Mouse (Mus musculus) adrenal gland, postnatal 14 days (tissue): ENCODE measurements at regions not wholly inside any gene's neighbourhood (a gene's known extent, or its start where the extent isn't known, plus 50 kb on each side); places are given as distances from the start of the nearest gene placed in this dataset.

Experiments
- DNase-seq: peaks from one replicate; pipeline ENCODE4 v3.0.0; 2021; ENCODE audit warnings: mixed read lengths

DNA sequence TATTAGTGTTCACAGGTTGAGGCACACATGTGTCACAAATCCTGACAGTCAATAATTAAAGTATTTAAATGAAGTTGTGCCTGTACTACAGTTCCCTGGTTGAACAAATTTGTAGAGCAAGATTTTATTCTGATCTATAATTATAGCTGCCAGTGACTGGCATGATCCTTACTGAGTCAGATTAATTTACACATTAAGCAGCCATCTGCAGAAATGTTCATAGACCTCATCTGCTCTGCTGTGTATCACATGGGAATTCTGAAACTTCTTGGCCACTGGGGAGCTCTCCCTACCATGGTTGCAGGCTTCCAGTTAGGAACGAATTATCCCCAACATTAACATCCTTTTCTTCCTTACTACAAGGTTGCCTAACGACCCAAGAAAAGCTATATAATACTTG lies 255.6 kb upstream of the Adgrl4 start:
- DNase-seq, result no peak

DNA sequence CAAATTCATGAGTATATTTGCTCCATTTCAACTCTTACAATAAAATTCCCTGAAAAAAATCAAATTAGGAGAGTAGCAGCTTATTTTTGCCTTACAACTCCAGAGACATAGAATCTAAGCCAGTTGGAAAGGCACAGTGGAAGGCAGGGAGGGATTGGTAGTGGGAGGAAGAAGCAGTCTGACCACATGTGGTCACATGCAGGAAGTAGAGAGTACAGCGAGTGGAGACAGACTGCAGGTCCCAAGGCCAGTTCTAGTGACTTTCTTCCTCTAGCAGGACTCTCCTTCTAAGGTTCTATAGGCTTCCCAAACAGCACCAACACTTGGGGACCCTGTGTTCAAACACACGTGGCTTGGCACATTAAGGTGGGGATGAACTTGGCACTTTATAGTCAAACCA lies 245.6 kb upstream of the Adgrl4 start:
- no peak for DNase-seq

DNA sequence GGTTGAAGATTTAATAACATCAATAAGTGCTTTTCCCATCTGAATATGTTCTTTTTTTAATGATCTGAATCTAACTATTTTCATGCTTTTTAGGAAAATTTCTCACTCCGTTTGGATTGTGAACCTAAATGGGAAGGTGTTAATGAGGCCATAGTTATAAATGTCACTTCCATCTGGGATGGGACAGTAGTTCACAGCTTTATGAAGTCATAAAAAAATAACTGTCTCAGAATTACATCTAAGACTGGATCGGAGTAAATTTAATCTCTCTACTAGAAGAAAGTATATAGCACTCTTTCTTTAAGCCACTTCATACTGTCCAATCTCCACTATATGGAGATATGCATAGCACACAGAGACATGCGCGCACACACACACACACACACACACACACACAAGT lies 226.7 kb upstream of the Adgrl4 start:
- no peak for DNase-seq

DNA sequence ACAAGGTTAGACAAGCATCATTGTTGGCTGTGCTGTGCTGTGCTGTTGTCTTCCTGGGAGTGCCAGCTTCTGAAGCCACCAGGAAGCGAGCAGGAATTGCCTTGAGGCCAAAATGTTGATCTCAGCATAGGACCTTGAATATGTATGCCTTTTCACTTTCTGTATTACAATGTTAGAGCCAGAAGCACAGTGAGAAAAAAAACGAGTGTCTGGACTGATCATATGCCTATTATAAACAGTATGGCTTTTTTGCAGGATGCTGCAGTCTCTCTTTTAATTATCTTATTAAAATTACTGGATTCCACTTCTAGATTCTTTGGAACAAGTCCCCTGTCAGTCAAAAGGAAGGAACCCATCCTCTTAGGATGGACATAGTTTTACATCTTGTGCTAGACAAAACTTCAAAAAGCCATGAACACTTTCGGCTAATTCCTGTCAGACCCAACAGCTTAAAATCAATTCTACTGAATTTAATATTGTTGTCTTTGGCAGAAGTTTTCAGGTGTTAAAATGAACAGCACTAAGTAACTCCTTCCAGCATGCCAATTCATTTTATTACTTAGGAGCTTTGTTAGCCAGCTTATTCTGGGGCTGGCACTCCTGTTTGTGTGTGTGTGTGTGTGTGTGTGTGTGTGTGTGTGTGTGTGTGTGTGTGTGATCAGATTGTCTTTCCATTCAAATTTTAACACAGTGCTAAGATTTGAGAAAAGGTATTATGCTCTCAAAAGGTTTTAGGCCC lies 220.8 kb upstream of the Adgrl4 start:
- no peak for DNase-seq

DNA sequence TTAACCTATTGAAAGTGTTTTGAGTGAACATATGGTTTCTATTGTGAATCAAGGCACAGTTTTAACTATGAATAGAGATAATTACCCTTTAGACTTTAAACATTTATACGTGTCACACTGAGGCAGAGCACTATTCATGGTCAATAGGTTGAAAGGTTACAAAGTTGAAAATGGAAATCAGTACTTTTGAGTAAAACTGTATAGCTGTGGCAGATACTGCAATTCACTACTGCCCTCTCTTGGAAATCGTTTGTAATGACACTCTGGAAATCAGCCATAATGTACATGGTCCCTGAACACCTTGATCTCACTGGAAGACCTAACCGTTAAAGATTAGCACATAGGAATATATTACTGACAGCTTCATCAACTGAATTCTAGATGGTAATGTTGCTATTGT lies 215.3 kb upstream of the Adgrl4 start:
- DNase-seq, result no peak

DNA sequence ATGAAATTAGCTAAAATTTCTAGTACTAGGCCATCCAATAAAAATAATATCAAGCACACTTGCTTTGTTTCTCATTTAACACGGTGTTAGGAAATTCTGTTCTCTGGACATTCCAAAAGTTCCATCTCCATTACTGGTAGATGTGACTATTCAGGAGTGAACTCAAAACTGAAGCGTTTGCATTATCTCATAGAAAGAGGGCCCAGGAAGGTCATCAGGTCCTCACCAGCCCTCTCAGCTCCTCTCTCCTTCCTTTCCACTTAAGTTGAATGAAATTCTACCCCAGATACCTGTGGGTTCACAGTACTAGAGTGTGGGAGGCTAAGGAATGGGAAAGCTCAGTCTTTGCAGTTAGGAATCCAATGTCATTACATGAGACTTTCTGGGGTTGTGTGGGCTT lies 185.2 kb upstream of the Adgrl4 start:
- no peak for DNase-seq

DNA sequence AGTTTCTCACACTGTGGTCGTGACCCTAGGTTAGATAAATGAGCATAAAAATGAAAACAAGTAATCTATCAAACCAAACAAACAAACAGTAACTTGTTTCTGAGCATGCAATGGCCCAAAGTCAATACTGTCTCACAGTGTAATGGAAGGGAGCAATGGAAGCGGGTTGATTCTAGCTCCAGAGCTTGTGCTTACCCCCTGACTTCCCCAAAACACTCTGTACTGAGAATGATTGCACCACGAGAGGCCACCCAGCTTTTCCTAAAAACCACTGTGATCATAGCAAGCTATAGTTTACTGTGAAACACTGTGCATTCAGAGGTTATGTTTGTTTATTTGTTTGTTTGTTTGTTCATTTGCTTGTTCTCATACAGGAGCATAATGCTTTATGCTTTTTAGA lies 174.9 kb upstream of the Adgrl4 start:
- DNase-seq, result no peak

DNA sequence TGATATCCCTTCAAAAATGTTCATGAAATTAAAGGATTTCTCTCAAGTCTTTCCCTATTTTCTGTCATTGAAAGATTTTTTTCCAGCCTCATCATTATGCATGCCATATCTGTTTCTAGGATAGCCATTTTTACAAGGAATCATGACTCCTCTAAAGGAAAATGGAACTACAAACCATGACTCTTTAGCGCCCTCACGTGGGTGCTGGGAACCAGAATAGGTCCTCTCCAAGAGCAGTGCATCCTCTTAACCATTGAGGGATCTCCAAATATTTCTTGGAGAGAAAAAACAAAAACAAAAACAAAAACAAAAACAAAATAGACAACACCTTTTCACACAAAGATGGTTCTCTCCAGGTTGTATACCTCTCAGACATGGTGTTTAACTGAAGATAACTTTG lies 172.0 kb upstream of the Adgrl4 start:
- peak; percentile 3 for DNase-seq

DNA sequence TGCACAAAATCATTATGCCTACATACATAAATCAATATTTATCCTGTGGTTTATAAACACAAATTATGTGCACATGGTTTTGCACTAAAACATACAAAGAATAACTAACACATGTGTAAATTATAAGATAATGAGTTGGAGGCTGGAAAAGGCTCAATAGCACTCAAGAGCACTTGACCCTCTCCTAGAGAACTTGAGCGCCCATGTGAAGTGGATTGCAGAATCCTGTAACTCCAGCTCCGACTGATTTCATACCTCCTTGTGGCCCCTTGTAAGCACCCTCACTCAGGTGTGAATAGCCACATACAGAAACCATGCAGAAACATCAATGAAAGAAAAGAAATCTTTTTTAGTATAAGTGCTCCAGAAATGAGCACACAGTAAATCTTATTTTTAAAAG lies 168.2 kb upstream of the Adgrl4 start:
- no peak for DNase-seq

DNA sequence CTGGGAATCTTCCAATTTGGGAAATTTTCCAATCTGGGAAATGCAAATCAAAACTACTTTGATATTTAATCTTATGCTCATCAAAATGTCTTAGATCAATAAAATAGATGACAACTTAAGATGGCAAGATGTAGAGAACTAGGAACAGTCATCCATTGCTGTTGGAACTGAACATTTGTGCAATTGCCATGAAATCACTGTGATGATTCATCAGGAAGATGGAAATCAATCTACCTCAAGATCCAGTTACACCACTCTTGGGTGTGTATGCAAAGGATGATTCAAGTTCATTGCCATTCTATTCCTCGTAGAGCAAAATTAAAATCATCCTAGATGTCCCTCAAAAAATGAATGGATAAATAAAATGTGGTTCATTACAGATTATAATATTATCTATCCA lies 153.9 kb upstream of the Adgrl4 start:
- no peak for DNase-seq

DNA sequence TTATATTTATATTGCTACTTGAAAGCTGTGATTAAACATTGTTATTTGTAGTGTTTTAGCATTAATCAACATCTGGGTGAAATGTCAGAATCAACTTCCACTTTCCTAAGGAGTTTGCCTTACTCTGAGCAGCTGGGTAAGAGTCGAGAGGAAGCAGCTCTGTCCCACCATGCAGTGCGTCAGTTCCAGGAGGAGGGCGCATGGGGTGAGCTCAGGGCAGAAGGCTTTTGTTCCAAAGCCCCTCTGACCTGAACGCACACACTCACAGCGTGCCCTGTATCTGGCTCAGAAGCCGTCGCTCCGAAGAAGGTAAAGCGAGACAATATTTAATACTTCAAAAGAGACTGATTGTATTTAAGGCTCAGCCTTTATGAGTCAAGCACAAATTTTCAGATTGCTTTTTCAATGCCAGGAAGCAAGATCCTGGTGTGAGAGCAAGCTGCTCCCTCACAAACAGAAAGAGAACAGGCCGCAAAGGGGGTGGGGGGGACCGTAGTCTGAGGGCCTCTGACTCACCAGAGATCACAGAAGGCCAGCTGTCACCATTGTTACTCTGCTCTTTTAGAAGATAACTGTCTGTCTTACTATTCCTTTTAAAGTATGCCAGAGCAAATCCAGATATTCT lies 143.6 kb upstream of the Adgrl4 start:
- DNase-seq, result peak; percentile 80

DNA sequence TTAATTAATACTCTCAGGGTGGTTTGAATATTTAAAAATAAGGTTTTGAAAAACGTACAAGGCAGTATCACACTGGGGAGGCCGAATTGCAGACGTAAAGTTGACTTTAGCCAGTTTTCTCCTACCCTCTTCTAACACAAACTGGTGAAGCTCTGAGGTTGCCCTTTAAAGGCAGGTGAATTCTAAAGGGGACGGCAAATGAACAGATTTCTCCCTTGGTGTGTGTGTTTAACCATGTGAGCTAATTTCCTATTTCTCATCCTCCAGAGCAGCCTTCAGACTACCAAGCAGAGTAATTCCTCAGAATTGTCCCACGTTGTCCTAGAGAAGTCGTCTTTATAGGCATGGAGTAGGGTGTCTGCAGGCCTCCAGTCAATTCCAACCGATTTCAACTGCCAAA lies 143.1 kb upstream of the Adgrl4 start:
- no peak for DNase-seq

DNA sequence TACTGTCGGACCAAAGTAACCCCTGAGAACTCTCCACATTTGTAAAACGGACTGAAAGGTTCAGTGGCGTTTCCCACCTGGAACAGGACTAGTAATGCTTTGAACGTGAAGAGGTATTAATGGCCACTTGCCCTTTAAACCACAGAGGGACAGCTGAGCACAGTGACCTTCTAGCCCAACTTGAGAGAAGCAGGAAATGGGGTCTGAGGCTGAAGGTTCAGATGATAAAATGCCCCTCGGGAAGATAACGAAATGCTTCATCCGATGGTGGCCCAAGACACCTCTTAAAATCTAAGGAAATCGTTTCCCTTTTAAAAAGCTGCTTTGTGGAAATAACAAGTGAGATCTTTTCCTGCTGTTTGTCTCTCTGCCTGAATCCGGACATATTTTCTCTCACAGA lies 142.7 kb upstream of the Adgrl4 start:
- DNase-seq, result peak; percentile 7

DNA sequence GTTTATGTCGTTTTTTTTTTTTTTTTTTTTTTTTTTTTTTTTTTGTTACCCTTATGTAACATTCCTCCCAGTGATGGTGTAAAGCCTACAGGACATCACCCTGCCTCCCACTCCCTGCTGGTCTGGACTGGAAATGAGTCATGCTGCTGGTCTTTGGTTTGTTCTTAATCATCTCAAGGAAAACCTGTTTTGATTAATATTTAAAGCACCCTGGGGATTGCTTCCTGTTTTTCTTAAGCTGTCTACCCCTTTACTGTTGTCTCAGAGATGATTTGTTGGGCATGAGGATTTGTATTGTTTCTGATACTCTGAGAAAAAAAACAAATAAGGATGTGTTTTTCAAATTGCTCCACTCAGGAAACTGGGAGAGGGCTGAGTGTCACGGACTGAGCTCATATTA lies 139.4 kb upstream of the Adgrl4 start:
- DNase-seq, result peak; percentile 44

DNA sequence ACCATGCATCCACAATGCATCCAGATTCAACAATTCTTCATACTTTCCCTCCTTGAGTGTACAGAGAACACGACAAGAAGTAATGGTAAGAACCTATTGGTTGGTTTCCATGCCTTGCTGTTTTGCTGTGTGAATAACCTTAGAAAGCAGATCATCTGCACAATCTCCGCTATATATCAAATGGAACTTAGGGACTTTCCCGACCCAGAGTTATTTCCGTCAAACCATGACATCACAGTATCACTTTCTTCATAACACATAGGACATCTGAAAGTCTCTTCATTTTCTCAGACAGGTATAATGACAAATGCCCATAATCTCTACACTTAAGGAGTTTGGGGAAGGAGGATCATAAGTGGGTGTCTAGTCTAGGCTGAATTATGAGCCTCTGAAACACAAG lies 132.3 kb upstream of the Adgrl4 start:
- no peak for DNase-seq

DNA sequence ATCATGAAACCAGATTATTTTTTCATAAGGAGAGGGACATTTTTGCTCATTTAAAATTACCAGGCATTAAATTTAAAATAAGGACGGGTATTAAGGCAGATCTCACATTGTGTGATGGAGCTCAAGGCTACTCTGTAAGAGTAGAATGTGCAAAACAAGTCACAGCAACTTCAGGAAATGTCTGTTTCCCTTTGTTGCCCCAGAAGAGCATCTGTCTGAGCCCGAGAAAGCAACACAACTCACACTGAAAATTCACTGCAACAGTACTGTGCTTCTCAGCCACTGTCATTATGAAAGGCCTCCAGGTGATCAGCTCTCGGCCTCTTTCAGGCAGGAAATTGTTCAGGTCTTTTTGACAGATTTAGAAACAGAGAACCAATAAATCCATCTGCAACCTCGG lies 129.7 kb upstream of the Adgrl4 start:
- DNase-seq, result no peak

DNA sequence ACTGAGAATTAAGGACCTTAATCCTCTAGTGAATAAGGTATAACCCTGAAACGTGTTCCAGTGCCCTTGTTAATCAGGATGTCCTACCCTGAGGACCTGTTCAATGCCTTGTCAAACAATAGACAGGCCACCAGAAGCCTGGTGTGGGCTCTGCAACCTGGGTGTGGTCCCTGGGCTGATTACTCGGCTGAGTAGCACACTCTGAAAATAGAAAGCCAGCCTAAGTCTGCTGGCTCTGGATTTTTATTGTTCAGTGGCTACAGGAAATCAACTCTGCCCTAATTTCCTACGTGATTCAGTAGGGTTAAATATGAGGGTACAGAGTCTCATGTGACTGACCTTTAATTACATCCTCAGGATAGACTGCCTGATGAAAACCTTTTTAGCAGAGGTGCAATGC lies 113.9 kb upstream of the Adgrl4 start:
- DNase-seq, result peak; percentile 4

DNA sequence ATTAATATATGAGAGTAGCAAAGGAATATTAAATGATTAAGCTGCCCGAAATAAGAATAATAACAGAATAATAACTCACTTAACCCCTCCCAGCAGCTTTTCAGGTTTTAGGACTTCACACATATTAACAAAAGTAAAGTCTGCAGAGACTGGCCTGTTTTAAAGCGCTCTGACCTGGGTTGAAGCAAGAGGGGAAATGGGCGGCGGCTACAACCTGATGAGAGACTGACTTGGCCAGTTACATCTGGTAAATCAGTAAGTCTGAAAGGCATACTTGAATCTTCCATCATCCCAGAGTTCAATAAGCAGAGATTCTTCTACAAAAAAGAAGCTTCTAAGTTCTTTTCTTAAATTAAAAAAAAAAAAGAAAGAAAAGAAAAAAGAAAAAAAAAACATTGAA lies 107.9 kb upstream of the Adgrl4 start:
- DNase-seq, result no peak

DNA sequence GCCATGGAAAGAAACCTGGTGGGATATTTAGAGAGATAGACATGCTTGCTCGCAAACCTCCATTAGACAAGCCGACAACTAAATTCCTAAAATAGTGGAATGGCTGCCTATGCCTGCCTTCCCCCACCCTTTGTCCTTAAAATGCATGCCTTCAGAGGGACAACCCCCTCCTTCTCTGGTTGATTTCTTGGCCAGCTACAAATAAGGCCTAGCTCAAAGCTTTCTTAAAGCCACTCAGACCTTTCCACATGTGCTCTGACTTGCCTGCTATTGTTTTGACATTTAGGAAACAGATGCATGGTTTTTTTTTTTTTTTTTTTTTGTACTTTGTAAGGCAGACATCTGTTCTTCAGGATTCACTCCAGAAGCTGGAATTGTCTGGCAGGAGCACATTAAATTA lies 105.8 kb upstream of the Adgrl4 start:
- no peak for DNase-seq

DNA sequence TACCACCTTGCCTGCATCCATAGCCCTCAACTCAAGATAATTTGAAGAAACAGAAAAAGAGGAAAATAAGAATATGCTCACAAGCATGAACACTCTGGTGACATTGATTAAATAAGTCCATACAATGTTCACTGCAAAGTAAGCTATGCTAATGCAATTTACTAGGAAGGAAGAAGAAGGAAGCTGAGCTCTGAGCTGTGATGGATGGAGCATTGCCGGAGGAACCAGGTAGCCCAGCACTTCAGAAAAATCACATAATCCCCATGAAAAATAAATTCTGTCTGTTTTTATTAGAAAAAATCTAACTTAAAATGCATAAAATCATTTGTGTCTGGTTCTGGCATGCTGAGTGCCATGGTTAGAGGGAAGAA lies 105.4 kb upstream of the Adgrl4 start:
- no peak for DNase-seq

DNA sequence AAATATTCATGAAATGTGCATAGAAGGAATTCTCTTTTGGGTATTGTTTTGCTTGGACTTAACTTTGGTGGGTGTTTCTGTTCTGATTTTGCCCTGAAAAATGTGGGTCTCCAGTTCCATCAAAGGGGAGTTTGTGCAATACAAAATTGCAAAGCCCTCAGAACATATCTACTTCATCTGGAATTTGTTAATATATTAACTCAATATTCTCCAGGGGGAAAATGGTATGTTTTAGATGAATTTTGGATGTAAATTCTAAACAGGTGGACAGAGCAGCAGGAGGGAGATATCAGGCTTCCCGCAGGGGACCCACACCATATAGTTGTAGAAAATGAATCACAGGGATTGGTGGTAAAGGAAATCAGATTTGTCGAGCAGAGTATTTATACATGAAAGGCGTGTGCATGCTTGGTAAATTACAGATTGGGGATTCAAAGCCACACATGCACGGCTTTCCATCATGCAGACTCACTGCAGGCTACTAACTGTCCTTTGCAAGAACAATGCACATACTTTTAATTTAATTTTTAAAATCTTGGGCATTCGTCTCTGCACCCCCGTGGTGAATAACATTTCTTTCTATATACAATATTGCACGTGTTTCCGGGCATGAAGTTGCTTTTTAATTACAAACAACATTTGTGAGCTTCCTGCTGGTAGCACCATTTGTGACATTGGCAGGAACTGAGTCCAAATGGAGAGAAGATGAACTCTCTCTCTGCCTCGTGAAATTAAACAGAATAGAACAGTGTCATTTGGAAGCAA lies 104.8 kb upstream of the Adgrl4 start:
- no peak for DNase-seq

DNA sequence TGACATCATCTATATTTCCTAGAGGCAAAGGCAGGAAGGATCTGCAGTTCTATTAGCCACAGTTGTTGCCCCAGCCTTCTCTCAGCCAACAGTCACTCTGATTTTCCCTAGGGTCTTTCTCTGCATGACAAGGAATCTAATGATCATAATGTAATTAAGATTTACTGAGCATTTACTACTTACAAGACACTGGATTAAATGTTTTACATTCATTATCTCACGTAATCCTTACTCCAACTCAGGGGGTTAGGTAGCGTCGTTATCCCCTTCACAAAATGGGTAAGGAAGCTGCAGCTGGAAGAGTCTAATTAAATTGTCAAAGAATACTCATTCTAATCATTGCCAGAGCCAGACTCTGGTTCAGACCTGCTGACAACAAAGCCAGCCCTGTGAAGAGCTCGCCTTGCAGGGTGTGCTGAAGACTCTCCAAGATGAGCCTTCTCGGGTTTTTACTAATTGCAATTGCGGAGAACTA lies 103.8 kb upstream of the Adgrl4 start:
- no peak for DNase-seq

DNA sequence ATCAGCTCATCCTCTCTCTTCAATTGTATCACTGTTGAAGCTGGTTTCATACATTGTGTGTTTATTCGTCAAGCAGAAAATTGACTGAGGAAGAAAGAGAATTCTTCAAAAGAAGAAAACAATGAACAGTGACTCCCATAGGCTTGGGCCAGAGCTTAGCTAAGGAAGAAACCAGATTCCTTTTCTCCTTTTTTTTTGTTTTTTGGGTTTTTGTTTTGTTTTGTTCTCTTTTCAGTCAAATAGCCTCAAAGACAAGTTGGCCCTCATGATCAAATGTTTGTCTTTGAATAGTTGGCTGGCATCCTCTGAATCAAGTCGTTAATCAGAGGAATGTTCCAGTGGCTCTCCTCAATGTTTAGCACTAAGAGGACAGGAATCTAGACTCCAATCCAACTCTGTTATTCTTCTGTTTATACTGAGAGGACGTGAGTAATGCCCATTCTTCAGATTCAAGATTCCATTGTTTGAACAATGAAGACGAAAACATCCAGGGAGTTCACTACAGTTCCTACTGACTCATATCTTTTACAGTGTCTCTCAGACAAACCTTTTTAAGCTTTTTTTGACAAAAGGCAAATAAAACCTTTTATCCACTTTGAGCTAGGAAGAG lies 86.1 kb upstream of the Adgrl4 start:
- no peak for DNase-seq
